Mouse (Mus musculus) left cerebral cortex, adult 8-10 months (tissue): ENCODE data around the gene Fto. TPM values are rescaled to one million over a fixed set of nuclear protein-coding genes. Genes with fewer than 3 reads are reported as not detected.

Experiments used
- DNase-seq, 2 experiments: peaks; one replicate each; pipeline ENCODE4 v3.0.0; 2022; ENCODE audit warnings: low spot score in 2 of 2
- total RNA-seq, 4 experiments: library from RNA; stranded (reverse); gene quantifications; 2 replicates each; pipeline ENCODE4 v1.2.4; 2022

The Fto gene
- total RNA-seq, 4 experiments from 2014 or later: 155 to 180 (median 173) TPM

DNA sequence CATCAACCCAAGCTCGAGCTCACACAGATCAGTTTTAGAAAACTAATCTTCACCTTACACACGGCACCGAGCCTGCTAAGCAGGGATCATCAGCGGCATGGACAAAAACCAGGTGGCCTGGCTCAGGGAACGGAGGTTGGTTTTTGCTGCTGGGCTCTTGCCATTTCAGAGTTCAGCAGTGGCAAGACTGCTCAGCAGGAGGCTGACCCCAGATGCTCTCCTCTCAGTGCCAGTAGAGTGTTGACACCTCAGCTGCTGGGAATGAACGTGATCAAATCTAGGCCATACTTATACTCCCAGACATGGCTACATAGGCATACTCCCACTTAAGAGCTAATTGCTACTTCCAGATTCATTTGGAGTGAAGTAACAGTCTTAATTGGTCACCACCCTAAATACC lies 245.1 kb downstream of the Fto start:
- no peak for DNase-seq

DNA sequence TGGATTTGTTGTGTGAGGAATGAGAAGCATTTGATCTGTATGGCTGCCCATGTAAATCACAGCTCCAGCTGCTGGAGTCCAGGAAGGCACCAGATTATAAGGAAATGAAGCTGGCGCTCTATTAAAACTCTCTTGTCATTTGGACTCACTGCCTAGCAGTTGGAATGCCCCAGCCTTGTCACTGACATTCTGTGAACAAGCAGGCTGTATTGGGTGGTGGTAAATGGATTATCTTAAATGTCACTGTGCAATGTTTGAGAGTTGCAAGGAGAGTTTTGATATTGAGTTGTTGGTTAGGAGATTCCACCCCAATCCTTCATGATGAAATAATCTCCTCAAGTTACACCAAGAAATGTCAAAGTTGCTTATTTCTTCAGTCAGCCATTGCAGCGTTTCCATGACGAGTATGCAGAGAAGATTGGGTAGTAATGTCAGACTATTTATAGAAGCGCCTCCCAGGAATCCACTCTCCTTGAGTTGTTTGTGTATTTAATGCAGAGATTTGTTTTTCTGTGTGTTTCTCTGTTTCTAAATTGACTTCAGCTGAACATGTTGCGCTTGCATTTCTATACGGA lies 246.8 kb downstream of the Fto start:
- DNase-seq: no peak

DNA sequence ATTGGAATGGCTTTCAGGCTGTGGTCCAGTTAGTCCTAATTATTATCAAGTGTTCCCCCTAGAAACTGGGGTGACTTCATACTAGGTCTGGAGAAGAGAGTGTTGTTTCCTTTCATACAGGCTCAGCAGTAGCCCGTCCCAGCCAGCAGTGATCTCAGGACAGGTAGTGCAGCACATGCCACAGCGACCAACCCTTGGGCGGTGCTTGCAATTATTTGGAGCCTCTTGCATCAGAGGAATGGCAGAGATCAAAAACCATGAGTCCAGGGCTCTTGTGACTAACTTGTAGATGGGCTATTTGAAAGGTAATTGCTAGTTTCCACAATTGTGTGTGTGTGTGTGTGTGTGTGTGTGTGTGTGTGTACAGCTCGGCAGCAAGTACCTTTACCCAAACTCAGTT lies 247.9 kb downstream of the Fto start:
- no peak for DNase-seq

DNA sequence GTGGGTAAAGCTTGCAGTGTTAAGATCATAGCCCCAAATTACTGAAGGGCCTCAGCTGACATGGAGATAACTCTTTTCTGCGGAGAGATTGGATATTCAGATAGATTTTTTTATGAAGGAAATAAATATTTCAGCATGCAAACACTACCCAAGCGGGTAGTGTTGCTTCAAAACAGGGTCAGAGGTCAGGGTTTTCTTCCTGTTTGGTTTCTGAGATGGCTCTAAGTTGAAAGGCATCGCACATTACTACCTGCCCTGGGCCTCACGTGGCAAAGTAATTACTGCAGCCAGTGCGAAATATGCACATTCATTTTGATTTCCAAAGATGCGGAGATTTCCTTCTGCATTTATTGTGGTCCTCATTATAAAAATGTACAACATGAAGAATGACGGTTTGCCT lies 249.3 kb downstream of the Fto start:
- no peak for DNase-seq

DNA sequence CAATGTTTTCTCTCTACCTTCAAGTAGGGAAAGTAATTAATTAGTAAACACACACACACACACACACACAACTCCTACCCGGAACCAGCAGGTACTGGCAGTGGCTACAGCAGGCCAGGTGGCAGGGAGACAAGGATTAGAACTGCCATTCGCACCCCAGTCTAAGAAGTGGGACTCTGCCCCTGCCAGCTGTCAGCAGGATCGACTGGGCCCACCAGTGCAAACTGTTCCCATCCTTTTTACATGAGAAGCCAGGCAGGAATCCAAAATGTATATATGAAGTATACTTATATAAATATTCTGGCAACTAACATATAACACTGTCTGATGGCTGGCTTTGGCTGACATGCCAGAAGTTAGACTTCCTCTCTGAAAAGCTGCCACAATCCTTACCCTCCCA lies 250.0 kb downstream of the Fto start:
- DNase-seq: peak in 1 of 2 experiments; percentile 63

DNA sequence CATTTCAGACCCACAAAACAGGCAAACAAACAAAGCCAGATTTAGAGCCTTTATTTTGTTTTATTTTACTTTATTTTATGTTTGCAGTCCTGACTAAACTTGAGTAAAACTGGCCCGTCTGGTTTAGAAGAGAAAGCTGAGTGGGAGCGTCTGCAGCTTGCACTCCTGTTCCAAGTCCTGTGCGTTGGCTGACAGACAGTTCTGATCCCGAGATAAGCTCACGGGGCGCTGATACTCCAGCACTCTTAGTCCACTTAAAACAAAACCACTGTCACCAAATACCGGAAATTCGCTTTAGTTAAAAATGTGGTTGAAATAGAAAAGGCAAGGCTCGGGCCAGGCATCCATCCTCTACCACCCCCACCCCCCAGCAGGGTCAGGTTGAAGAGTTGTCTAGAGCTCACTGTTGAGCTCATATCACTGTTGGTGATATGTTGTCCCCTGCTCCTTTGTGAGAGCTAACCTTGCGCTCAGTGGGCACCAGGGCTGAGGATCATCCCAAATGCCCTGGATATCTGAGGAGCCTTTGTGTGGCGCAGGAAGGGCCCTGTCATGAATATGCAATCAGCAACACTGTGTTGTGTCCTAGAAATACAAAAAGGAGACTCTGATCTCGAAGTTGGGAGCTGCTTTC lies 252.7 kb downstream of the Fto start:
- peak in 1 of 2 experiments; percentile 31 for DNase-seq

DNA sequence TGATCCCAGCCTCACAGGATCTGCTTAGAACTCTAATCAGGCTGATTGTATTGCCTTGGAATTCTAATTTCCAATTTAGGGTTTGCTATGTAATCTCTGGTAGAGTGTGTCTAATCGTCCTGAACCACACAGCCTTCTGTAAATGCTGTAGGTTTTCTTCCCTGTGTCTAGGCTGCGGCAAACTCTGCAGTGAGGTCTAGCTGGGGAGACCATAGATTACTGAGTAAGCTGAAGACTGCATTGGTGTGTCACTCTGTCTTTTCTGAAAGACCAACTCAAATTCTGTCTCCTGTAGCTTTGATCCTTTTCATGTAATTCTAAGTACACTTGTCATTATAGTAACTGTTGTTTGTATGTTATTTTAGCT lies 253.2 kb downstream of the Fto start:
- DNase-seq: no peak

DNA sequence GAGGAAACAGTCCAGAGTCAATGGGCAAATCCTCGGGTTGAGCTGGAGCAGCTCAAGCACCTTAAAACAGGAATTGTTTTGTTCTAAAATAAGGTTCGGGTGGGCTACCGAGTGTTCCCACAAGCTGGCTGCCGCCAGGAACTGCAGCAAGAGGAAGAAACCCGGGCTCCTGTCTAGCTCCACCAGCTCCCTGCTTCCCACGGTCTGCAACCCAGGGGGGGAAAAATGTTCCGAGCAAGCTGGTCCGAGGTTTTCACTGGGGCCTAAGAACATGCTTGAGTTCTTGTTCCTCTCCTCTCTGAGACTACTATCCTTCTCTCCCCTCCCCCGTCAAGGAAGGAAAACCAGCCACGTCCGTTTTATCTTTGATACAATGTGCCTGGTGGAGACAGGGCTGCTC lies 256.5 kb downstream of the Fto start:
- no peak for DNase-seq

DNA sequence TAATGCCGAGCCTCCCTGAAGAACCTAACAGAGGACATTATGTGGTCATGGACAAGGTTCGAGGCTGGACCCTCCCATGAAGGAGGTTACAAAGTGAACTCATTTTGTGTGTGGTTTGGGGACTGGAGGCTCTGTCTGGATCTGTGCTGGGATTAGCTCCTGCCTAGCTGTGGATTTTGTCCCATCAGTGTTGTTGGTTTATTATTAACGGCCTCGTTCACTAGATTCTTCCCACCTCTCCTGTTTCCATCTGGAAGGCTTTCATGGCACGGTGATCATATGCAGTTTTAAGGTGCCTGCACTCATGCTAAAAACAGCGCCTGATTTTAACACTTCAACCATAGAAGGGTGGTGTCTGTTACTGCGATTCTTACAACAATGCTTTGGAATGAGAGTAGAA lies 257.5 kb downstream of the Fto start:
- DNase-seq: no peak

DNA sequence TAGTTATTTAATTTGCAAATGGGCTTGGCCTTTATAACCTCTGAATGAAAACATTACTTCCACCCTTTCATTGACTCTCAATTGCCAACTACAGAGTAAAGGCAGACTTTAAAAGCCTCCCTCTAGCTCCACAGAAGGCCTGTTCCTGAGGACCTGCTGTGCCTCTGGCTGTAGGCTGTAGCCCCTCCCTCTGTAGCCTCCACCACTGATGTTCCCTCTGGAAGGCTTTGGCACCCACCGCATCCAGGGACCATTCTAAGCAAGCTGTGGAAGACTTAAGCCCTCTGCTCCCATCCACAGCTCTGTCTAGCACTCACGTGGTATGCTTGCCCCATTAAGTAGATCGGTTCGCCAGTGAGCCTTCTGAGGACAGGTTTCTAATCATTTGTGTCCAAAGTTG lies 258.7 kb downstream of the Fto start:
- DNase-seq: no peak

DNA sequence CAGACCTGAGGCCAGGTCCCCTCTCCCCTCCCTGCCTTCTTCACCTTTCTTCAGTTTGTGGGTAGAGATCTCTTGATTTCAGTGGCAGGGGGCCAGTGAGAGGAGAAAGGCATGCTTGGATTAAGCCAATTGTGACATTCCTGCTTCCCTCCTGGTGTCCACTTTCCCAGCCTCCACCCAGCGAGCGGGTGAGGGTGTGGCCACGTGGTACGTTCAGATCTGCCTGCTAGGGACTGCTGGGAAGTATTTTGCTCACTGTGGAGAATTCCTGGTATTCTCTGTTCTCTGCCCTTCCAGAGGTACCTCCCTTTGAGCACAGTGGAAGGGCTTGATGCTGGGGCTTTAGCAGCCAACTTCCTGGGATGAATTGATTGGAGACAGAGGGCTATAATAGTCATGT lies 259.3 kb downstream of the Fto start:
- no peak for DNase-seq

DNA sequence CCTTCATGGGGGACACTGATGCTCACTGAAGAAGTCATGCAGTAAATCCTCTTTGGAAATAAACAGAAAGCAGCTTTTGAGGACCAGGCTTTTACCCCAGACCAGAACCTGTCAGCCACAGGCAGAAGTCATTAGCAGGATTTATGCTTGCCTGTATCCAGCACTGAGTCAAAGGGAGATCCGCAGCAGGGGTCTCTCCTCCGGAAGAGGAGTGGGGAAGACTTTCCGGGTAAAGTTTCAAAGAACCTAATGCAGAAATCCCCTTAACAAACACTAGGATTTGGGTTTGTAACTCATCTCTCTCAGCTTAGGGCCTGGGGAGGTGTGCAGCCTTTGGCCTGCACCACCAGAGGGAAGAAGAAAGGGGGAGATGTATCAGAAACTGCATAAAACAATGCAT lies 262.3 kb downstream of the Fto start:
- no peak for DNase-seq

DNA sequence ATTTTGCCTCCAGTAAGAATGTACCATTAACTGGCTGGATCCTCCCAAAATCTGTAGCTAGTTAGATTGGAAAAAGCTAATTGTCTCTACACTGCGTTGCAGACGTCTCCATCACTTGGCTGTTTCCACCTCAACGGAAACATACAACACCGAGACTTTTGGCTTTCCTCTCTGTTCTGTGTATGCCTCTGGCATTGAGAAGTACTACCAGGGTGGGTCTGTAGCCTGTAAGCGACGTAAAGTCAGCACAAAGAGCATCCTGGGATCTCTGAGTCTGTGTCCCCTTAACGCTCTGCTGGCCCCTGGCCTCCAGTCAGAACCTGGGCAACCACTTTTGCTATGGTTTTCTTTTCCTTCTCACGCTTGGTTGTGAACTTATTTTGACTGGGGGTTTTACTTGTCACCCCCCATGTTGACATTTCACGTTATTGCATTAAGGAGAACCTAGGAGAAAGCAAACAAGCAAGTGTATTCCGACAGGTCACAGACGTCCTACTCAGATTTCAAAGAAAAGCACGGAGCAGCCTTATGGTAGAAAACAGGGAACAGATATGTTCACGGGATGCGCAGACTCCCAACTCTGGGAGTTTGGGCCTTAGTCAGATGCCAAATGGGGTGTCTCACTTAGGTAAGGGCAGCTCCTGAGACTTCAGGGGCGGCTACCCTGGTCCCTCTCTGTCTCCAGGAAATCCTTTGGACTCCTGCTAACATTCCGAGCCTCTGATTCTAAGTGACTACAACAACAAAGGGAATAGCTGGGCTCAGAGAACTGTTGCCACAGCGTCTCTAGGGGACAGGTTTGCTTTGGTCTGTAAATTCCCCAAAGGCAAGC lies 263.0 kb downstream of the Fto start:
- DNase-seq: no peak

DNA sequence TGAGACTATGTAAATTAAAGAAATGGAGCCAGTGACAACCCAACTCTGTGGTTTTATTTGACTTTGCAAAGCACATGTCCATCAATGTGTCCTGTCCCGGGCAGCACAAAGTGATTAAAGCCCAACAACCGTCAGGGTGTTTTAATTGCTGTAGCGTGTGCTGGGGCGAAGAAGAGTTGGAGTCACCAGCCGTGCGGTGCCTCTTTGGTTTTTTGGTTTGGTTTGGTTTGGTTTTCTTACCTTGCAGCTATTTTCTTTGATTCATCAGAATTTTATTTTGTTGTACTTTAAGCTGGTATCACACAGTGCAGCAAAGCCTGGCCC lies 263.6 kb downstream of the Fto start:
- DNase-seq: no peak

DNA sequence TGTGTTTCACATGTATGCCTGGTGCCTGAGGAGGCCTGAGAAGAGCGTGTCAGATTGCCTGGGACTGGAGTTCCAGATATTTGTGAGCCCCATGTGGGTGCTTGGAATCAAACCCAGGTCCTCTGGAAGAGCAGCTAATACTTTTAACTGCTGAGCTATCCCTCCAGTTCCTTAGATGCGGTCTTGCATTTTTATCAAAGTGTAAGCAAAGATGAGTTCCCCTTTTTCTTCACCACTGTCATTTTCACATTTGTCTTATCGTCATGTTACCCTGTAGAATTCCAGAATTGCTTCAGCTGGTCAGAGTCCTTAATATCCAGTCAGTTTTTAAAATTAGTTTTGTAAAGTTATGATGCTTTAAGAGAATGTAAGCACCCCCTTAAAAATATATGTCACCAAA lies 264.3 kb downstream of the Fto start:
- DNase-seq: no peak

DNA sequence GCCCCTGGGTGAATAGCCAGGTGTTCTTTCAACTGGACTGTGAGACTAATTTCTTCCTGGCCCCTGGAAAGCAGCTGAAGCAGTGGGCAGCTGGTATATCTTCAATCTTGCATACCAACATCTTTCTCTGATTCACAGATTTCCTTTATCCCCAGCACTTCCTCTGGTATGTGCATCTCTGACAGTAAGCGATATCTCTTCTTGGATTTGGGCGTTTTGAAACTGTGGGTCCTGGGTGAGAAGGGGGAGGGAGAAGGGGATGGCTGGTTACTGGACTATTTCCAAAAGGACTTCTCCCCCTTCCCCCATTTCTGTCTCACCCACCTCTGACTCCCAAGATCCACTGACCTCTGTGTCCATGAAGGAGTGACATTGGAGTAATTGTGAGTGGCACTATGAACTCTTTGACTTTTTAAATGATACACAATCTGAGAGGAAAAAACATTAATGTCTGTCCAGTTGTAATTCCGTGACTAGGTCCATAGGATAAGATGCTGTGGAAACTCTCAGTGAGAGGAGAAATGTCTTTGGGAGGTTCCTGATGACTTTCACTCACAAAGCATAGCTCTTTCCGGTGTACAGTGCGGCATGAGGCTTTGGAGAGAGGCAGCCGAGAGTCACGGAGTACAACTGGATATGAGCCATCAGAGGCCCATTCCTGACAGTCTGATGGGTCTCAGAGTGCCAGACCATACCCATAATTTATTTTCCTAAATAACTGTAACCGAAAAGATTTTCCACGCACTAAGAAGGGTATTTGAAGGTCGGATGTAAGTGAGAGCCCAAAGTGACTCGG lies 271.5 kb downstream of the Fto start:
- no peak for DNase-seq

DNA sequence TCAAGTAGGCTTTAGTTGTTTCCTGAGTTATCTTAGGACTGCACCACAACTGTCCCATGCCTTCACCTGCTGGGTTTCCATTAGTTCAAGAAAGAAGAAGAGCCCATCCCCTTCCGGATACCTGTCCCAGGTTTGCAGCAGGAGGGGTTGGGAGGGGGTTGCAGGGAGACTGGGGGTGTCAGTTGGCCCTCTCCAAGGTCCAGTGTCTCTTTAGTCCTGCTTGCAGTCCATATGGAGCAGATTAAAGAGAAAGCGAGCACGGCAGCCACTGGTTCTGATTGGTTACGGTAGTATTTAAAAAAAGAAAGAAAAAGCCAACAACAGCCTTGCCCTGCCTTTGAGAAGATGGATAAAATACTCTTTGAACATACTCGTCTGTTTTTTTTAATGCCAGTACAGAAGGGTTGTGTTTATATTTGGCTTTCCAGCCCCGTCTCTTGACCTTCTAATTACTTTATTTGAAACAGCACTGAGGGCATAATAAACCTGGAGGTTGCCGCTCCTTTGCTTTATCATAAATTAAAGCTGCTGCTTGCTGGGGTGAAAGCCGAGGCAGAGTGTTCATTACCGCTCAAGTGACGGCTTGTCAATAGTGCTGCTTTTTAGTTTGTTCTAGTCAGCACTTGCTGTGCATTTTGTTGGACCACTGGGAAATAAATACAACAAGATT lies 279.2 kb downstream of the Fto start:
- no peak for DNase-seq

DNA sequence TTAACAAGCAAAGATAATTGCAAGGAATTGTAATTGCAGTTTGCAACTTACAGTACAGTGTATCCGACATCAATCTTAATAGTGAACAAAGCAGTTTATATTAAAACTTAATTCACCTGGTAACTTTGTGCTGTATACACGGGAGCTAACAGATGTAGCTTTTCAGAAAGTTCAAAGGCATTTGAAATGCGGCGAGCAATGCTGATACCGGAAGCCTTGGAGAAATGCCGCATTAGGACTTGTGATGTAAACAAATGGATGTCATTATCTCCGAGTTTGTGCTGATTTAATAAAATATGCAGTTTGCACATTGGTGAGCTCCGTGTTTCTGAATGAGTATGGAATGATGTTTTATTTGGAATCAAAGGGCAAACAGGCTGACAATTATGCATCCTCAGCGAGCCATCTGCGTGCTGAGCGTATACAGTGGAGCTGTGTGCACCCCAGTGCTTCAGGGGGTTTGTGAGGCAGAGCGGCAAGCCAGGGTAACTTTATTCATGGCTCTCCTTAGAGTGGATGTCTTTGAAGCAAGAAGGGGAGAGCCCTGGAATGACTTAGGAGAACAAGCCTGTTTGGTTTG lies 280.0 kb downstream of the Fto start:
- DNase-seq: no peak

DNA sequence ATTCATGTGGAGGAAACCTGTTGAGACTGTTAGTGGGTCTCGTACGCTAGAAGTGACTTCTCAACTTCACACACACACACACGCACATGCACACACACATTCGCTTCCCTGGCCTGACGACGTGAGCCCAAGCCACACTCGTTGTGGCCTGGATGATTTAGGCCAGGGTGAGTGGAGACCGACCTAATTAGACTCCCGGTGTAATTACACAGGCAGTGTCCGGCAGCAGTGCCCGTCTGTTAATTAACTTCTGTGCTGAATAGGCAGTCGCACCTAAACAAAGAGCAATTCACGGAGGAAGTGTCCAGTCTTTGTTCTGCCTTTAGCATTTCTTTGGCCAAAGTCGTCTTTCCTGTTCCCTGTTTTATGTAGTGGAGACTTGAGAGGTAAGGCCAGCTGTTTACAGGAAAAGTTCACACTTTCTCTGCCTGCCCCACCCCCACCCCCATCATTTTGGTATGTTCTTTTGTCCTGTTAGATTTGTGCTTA lies 286.1 kb downstream of the Fto start:
- no peak for DNase-seq

DNA sequence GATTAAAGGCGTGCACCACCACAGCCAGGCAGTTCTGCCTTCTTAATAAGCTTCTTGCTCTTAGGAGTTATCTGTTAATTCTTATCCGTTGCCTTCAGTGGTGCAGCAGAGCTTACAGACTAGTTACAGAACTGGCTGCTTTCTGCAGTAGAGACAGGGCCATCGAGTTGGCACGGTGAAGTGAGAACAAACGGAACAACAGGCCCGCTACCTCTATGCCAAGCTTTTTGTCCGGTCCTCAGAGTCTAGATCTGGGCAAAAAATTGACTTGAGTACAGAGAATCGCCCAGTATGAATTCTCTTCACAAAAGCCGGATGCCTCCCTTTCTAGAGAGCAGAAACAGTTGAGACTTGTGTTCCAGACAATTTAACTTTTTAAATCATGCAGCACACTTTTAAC lies 290.4 kb downstream of the Fto start:
- no peak for DNase-seq

DNA sequence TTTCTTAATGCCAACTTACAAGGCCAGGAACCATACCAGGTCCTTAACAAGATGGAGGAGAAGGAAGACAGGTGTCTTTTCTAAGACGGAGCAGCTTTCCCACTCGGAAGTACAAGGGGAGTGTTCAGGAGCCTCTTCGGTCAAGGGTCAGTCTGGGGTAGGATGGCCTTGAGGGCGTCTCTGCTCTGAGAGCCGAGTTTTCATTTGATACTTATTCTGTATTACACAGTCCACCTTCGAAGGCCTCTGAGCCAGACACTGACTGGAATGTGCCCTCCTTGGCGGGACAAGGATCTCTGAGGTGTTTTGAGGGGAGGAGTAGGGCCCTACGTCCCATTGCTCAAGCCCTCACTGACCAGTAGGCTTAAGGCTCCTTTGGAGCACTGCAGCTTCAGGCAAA lies 292.6 kb downstream of the Fto start:
- no peak for DNase-seq
